9 mouse cellular contexts compared by ENCODE assay signal in genomic region chr14:54640121-54640520, GRCm38 (mm10). TPM values are rescaled to one million over a fixed set of nuclear protein-coding genes. Genes with fewer than 3 reads are reported as not detected.
DNase-seq lines count a peak whose midpoint lies in the region; ATAC-seq and TF ChIP-seq lines count a peak whose summit lies in the region.
"Had no signal": no experiment of that assay in that cellular context is flagged by ENCODE, and none has a peak within 500 bp of the region (broad histone marks: within the 10 kb centered on the region; RNA-seq: fewer than 3 reads in every experiment).

No protein-coding gene starts in this region.

- peak overlapping the region; percentile 49 for H3K4me3 ChIP-seq in stomach, embryonic 14.5 days (ENCODE audit: low read depth, low read length)
- no peak overlapping the region for H3K4me3 ChIP-seq in stomach, postnatal 0 days (ENCODE audit: low read depth, low read length)
- peak overlapping the region; percentile 77 for H3K4me3 ChIP-seq in limb, embryonic 14.5 days (replicated peaks; ENCODE audit: low read length)
- H3K4me3 ChIP-seq in stomach, embryonic 15.5 days (replicated peaks), result peak overlapping the region; percentile 76

- no peak for TF ChIP-seq CTCF in stomach, postnatal 0 days (IDR thresholded peaks at IDR 0.05; ENCODE audit: low read depth)

- no peak for TF ChIP-seq POLR2A in limb, embryonic 14.5 days (IDR thresholded peaks at IDR 0.05; ENCODE audit: borderline replicate concordance, extremely low read depth, insufficient read depth, insufficient read length)

- no peaks in the 10 kb centered on the region for H3K9me3 ChIP-seq in stomach, embryonic 14.5 days (ENCODE audit: control insufficient read depth, low read depth, low read length)
- H3K9me3 ChIP-seq in stomach, postnatal 0 days (ENCODE audit: control insufficient read depth, low read length), result no peaks in the 10 kb centered on the region
- no peaks in the 10 kb centered on the region for H3K9me3 ChIP-seq in limb, embryonic 14.5 days (ENCODE audit: control insufficient read depth, low read length)
- no peaks in the 10 kb centered on the region for H3K9me3 ChIP-seq in stomach, embryonic 15.5 days

- H3K36me3 ChIP-seq in stomach, embryonic 14.5 days (ENCODE audit: control insufficient read depth, insufficient read depth, low read length), result peaks cover 50% of the 10 kb centered on the region
- peaks cover 21% of the 10 kb centered on the region for H3K36me3 ChIP-seq in stomach, postnatal 0 days (ENCODE audit: control insufficient read depth, insufficient read depth, low read length)
- peaks cover 63% of the 10 kb centered on the region for H3K36me3 ChIP-seq in limb, embryonic 14.5 days (ENCODE audit: control insufficient read depth, insufficient read depth, low read length)
- peaks cover 34% of the 10 kb centered on the region for H3K36me3 ChIP-seq in stomach, embryonic 15.5 days

- no peak for TF ChIP-seq EP300 in stomach, postnatal 0 days (optimal IDR thresholded peaks at IDR 0.05)

- no peak overlapping the region for H3K27ac ChIP-seq in stomach, embryonic 14.5 days (ENCODE audit: low read length)
- no peak overlapping the region for H3K27ac ChIP-seq in stomach, postnatal 0 days (replicated peaks)
- no peak overlapping the region for H3K27ac ChIP-seq in limb, embryonic 14.5 days (replicated peaks; ENCODE audit: low read depth, low read length)
- no peak overlapping the region for H3K27ac ChIP-seq in stomach, embryonic 15.5 days

- peak; percentile 41 for DNase-seq in embryo, embryonic 10 days (ENCODE audit: low spot score)
- no peak for DNase-seq in embryo, embryonic 11 days
- no peak for DNase-seq in stomach, postnatal 0 days (ENCODE audit: low spot score)
- DNase-seq in limb, embryonic 14.5 days (ENCODE audit: low spot score), result no peak
- DNase-seq in urinary bladder, adult 2 months (ENCODE audit: low spot score), result no peak
- DNase-seq in spleen, postnatal 4 days (ENCODE audit: low spot score in 2 of 2), result no peak

- WGBS in stomach, embryonic 14.5 days, result 13% methylated on average over 4 of the region's 4 CpGs
- WGBS in stomach, postnatal 0 days, result 39% methylated on average over 4 of the region's 4 CpGs
- 15% methylated on average over 4 of the region's 4 CpGs for WGBS in limb, embryonic 14.5 days
- WGBS in stomach, embryonic 15.5 days, result 20% methylated on average over 4 of the region's 4 CpGs

- H3K4me2 ChIP-seq in stomach, embryonic 14.5 days (replicated peaks; ENCODE audit: low read depth, low read length), result peak overlapping the region; percentile 85
- no peak overlapping the region for H3K4me2 ChIP-seq in stomach, postnatal 0 days (replicated peaks; ENCODE audit: low read depth)
- peak overlapping the region; percentile 88 for H3K4me2 ChIP-seq in limb, embryonic 14.5 days (replicated peaks; ENCODE audit: low read depth, low read length, severe bottlenecking)
- H3K4me2 ChIP-seq in stomach, embryonic 15.5 days, result peak overlapping the region; percentile 100

- ATAC-seq in stomach, embryonic 14.5 days (ENCODE audit: insufficient number of reproducible peaks, insufficient read depth, low FRiP score, low read depth), result no peak
- no peak for ATAC-seq in stomach, postnatal 0 days (ENCODE audit: low FRiP score, low TSS enrichment)
- ATAC-seq in limb, embryonic 14.5 days (ENCODE audit: low FRiP score, low read depth), result no peak
- ATAC-seq in stomach, embryonic 15.5 days (ENCODE audit: insufficient read depth, low FRiP score, low read depth), result no peak

- H3K4me1 ChIP-seq in stomach, embryonic 14.5 days (ENCODE audit: control insufficient read depth, insufficient read depth, low read length), result peaks cover 11% of the 10 kb centered on the region; the same call in 1 of the 2 replicates
- H3K4me1 ChIP-seq in stomach, postnatal 0 days (replicated peaks; ENCODE audit: control insufficient read depth, insufficient read depth), result no peaks in the 10 kb centered on the region
- H3K4me1 ChIP-seq in limb, embryonic 14.5 days (ENCODE audit: control insufficient read depth, insufficient read depth, low read length), result peaks cover 10% of the 10 kb centered on the region
- H3K4me1 ChIP-seq in stomach, embryonic 15.5 days, result peaks cover 2% of the 10 kb centered on the region; the same call in 1 of the 2 replicates

- no peak overlapping the region for H3K9ac ChIP-seq in stomach, embryonic 14.5 days (replicated peaks; ENCODE audit: low read depth, low read length)
- H3K9ac ChIP-seq in stomach, postnatal 0 days (ENCODE audit: low read length), result no peak overlapping the region; the same call in 1 of the 2 replicates
- H3K9ac ChIP-seq in limb, embryonic 14.5 days (ENCODE audit: low read depth, low read length, severe bottlenecking), result peak overlapping the region; percentile 81
- no peak overlapping the region for H3K9ac ChIP-seq in stomach, embryonic 15.5 days

- H3K27me3 ChIP-seq in stomach, embryonic 14.5 days (ENCODE audit: control insufficient read depth, insufficient read depth, low read length), result no peaks in the 10 kb centered on the region
- no peaks in the 10 kb centered on the region for H3K27me3 ChIP-seq in stomach, postnatal 0 days (ENCODE audit: control insufficient read depth, insufficient read depth, low read length)
- H3K27me3 ChIP-seq in limb, embryonic 14.5 days (ENCODE audit: control insufficient read depth, insufficient read depth, low read length), result no peaks in the 10 kb centered on the region
- H3K27me3 ChIP-seq in stomach, embryonic 15.5 days (replicated peaks), result no peaks in the 10 kb centered on the region

RNA-seq across cellular contexts. Expression of gene Gm17606, which starts 0.6 kb away (rescaled TPM):
- not detected in 2 replicates for polyA plus RNA-seq in stomach, embryonic 14.5 days (2014; fragmentation: Nextera tagmentation; extraction: Ambion mirVana)
- polyA plus RNA-seq in stomach, postnatal 0 days (2015; fragmentation: Nextera tagmentation; extraction: Ambion mirVana), result not detected in 2 replicates
- polyA plus RNA-seq in limb, embryonic 14.5 days (2012; rRNA removed), result not detected in 2 replicates
- polyA plus RNA-seq in limb, embryonic 14.5 days (2014; fragmentation: Nextera tagmentation; extraction: Ambion mirVana), result not detected in 2 replicates
- polyA plus RNA-seq in stomach, embryonic 15.5 days (2015; fragmentation: Nextera tagmentation; extraction: Ambion mirVana), result not detected in 2 replicates
- not detected in 2 replicates for polyA plus RNA-seq in urinary bladder, adult 2 months (2012; rRNA removed)
- polyA plus RNA-seq: erythroblast, embryonic 14.5 days had no signal

RNA-seq across cellular contexts. Expression of gene Cdh24, which starts 1.0 kb away (rescaled TPM):
- polyA plus RNA-seq in stomach, embryonic 14.5 days (2014; fragmentation: Nextera tagmentation; extraction: Ambion mirVana), result 4.5 and 5.1 TPM in 2 replicates
- 0.63 and 0.68 TPM in 2 replicates for polyA plus RNA-seq in stomach, postnatal 0 days (2015; fragmentation: Nextera tagmentation; extraction: Ambion mirVana)
- 50.0 and 74.9 TPM in 2 replicates for polyA plus RNA-seq in limb, embryonic 14.5 days (2012; rRNA removed)
- polyA plus RNA-seq in limb, embryonic 14.5 days (2014; fragmentation: Nextera tagmentation; extraction: Ambion mirVana), result 5.7 and 6.4 TPM in 2 replicates
- polyA plus RNA-seq in stomach, embryonic 15.5 days (2015; fragmentation: Nextera tagmentation; extraction: Ambion mirVana), result 3.7 and 4.5 TPM in 2 replicates
- 1.5 and 1.6 TPM in 2 replicates for polyA plus RNA-seq in urinary bladder, adult 2 months (2012; rRNA removed)

RNA-seq across cellular contexts. Expression of gene Psmb11, which starts 18.9 kb away (rescaled TPM):
- 0.06 TPM in 1 of 2 replicates, not detected in the other for polyA plus RNA-seq in stomach, embryonic 14.5 days (2014; fragmentation: Nextera tagmentation; extraction: Ambion mirVana)
- polyA plus RNA-seq in stomach, postnatal 0 days (2015; fragmentation: Nextera tagmentation; extraction: Ambion mirVana), result 0.02 TPM in 1 of 2 replicates, not detected in the other
- 0.01 and 0.09 TPM in 2 replicates for polyA plus RNA-seq in limb, embryonic 14.5 days (2012; rRNA removed)
- polyA plus RNA-seq in limb, embryonic 14.5 days (2014; fragmentation: Nextera tagmentation; extraction: Ambion mirVana), result not detected in 2 replicates
- polyA plus RNA-seq in stomach, embryonic 15.5 days (2015; fragmentation: Nextera tagmentation; extraction: Ambion mirVana), result 0.03 TPM in 2 replicates
- polyA plus RNA-seq in urinary bladder, adult 2 months (2012; rRNA removed), result not detected in 2 replicates
- polyA plus RNA-seq: erythroblast, embryonic 14.5 days had no signal

RNA-seq across cellular contexts. Expression of gene Psmb5, which starts 22.3 kb away (rescaled TPM):
- polyA plus RNA-seq in stomach, embryonic 14.5 days (2014; fragmentation: Nextera tagmentation; extraction: Ambion mirVana), result 355 and 361 TPM in 2 replicates
- 279 and 291 TPM in 2 replicates for polyA plus RNA-seq in stomach, postnatal 0 days (2015; fragmentation: Nextera tagmentation; extraction: Ambion mirVana)
- 196 and 235 TPM in 2 replicates for polyA plus RNA-seq in limb, embryonic 14.5 days (2012; rRNA removed)
- polyA plus RNA-seq in limb, embryonic 14.5 days (2014; fragmentation: Nextera tagmentation; extraction: Ambion mirVana), result 357 and 375 TPM in 2 replicates
- polyA plus RNA-seq in stomach, embryonic 15.5 days (2015; fragmentation: Nextera tagmentation; extraction: Ambion mirVana), result 370 and 382 TPM in 2 replicates
- 146 and 179 TPM in 2 replicates for polyA plus RNA-seq in urinary bladder, adult 2 months (2012; rRNA removed)

RNA-seq across cellular contexts. Expression of gene 4931414P19Rik, which starts 34.3 kb away (rescaled TPM):
- 7.9 and 8.3 TPM in 2 replicates for polyA plus RNA-seq in stomach, embryonic 14.5 days (2014; fragmentation: Nextera tagmentation; extraction: Ambion mirVana)
- polyA plus RNA-seq in stomach, postnatal 0 days (2015; fragmentation: Nextera tagmentation; extraction: Ambion mirVana), result 2.4 and 3.0 TPM in 2 replicates
- 13.5 and 14.0 TPM in 2 replicates for polyA plus RNA-seq in limb, embryonic 14.5 days (2012; rRNA removed)
- polyA plus RNA-seq in limb, embryonic 14.5 days (2014; fragmentation: Nextera tagmentation; extraction: Ambion mirVana), result 4.4 and 7.3 TPM in 2 replicates
- 6.7 and 8.3 TPM in 2 replicates for polyA plus RNA-seq in stomach, embryonic 15.5 days (2015; fragmentation: Nextera tagmentation; extraction: Ambion mirVana)
- 9.0 and 9.4 TPM in 2 replicates for polyA plus RNA-seq in urinary bladder, adult 2 months (2012; rRNA removed)
